Mouse (Mus musculus) liver, embryonic 14.5 days (tissue): Measurements from ENCODE around the gene Chga. TPM values are rescaled to one million over a fixed set of nuclear protein-coding genes. Genes with fewer than 3 reads are reported as not detected.
A peak's percentile ranks its signal among the peaks of the same experiment; 100 is the strongest.

Source experiments
- ATAC-seq: fragments of 200-750 bp; cut with Nextera tagmentation; 2 replicates; pipeline ENCODE4 v1.8.0; 2017; ENCODE audit warnings: moderate number of reproducible peaks, mild to moderate bottlenecking, moderate library complexity; ENCODE audit not compliant: insufficient read depth
- DNase-seq, 3 experiments: peaks; one replicate each; pipeline ENCODE4 v3.0.0-alpha.2; 2012 to 2013; ENCODE audit warnings: low read depth in 3 of 3, low spot score in 3 of 3
- H3K27ac ChIP-seq: fragments of 300-500 bp; sonication (generic); 2 replicates; pipeline ENCODE4 v1.5.1; 2014; ENCODE audit warnings: moderate library complexity, mild to moderate bottlenecking, control low read depth, inconsistent platforms
- H3K27me3 ChIP-seq: fragments of 300-500 bp; sonication (generic); 2 replicates; pipeline ENCODE4 v1.6.1; 2014; ENCODE audit warnings: mild to moderate bottlenecking, low read length, moderate library complexity; ENCODE audit not compliant: control insufficient read depth, insufficient read depth
- H3K36me3 ChIP-seq: fragments of 300-500 bp; sonication (generic); replicated peaks from 2 replicates; pipeline ENCODE4 v1.6.1; 2014; ENCODE audit warnings: low read depth; ENCODE audit not compliant: control insufficient read depth, insufficient read depth
- H3K4me1 ChIP-seq, 2 experiments: fragments of 200-500 bp in 1 of 2; fragments of 300-500 bp in 1 of 2; sonication (generic) in 1 of 2; replicated peaks; 2 replicates each; pipeline ENCODE4 v1.6.1; 2012 to 2014; ENCODE audit warnings: antibody characterized with exemption in 1 of 2, inconsistent platforms in 1 of 2, low read length in 1 of 2; ENCODE audit not compliant: control insufficient read depth in 2 of 2, insufficient read depth in 2 of 2
- H3K4me2 ChIP-seq: fragments of 300-500 bp; sonication (generic); 2 replicates; pipeline ENCODE4 v1.6.1; 2014; ENCODE audit warnings: low read depth, mild to moderate bottlenecking, control low read depth, moderate library complexity
- H3K4me3 ChIP-seq, 2 experiments: fragments of 200-500 bp in 1 of 2; fragments of 300-500 bp in 1 of 2; sonication (generic) in 1 of 2; 2 replicates each; pipeline ENCODE4 v1.5.1; 2012 to 2014; ENCODE audit warnings: low read depth in 2 of 2, low read length in 2 of 2, mild to moderate bottlenecking in 2 of 2, control low read depth in 1 of 2, inconsistent platforms in 1 of 2, moderate library complexity in 1 of 2; ENCODE audit not compliant: insufficient read depth in 1 of 2
- H3K9ac ChIP-seq: fragments of 300-500 bp; sonication (generic); replicated peaks from 2 replicates; pipeline ENCODE4 v1.6.1; 2014; ENCODE audit warnings: mild to moderate bottlenecking, control low read depth, moderate library complexity
- H3K9me3 ChIP-seq: fragments of 300-500 bp; sonication (generic); 2 replicates; pipeline ENCODE4 v1.6.1; 2016; ENCODE audit warnings: low read length, mixed read lengths; ENCODE audit not compliant: control insufficient read depth
- CTCF ChIP-seq: IDR thresholded peaks from 2 replicates; pipeline ENCODE4 v1.5.1; 2016; ENCODE audit warnings: antibody characterized with exemption, low read depth, control low read depth
- EP300 ChIP-seq: IDR thresholded peaks from 2 replicates; pipeline ENCODE4 v1.6.1; 2016; ENCODE audit warnings: antibody characterized with exemption, low read depth
- WGBS: fragments of 180-500 bp; shearing (Covaris S2); extraction: QIAGEN DNeasy Blood & Tissue Kit; methylation state at CpG from one replicate; pipeline ENCODE4 v1.1.7; 2014; ENCODE audit not compliant: insufficient replicate concordance; 5-methylcytosine and 5-hydroxymethylcytosine counted together
- polyA plus RNA-seq, 2 experiments: library from polyadenylated mRNA; depleted of rRNA in 1 of 2; stranded (reverse) in 1 of 2; unstranded in 1 of 2; fragments of >200 nt; fragmentation: Nextera tagmentation in 1 of 2; extraction: Ambion mirVana in 1 of 2; gene quantifications; 2 replicates each; pipeline versions ENCODE4 v1.2.1 to v1.2.3; 2012 to 2014

Gene Chga
- polyA plus RNA-seq, 2 experiments: 1.2 to 1.9 TPM

GRCm38 (mm10) chr12:102570111-102570510 is 15.3 kb downstream of the Chga start:
- H3K4me2 ChIP-seq: no peak overlapping the region
- no peaks in the 10 kb centered on the region for H3K27me3 ChIP-seq
- DNase-seq (no peak), ATAC-seq (no peak)
- 69% methylated on average over 13 of the region's 13 CpGs for whole genome bisulfite sequencing
- H3K36me3 ChIP-seq: no peaks in the 10 kb centered on the region
- H3K4me1 ChIP-seq: peaks cover 7 to 12% of the 10 kb centered on the region in 2 experiments
- H3K4me3 ChIP-seq: no peak overlapping the region
- no peak overlapping the region for H3K9ac ChIP-seq
- no peak for TF ChIP-seq CTCF
- TF ChIP-seq EP300: no peak
- H3K9me3 ChIP-seq: no peaks in the 10 kb centered on the region
- no peak overlapping the region for H3K27ac ChIP-seq

GRCm38 (mm10) chr12:102570734-102571133 is 16.0 kb downstream of the Chga start:
- H3K4me2 ChIP-seq: no peak overlapping the region
- DNase-seq: no peak
- WGBS: 56% methylated on average over 5 of the region's 5 CpGs
- no peak for TF ChIP-seq CTCF
- H3K4me1 ChIP-seq: peaks cover 2 to 7% of the 10 kb centered on the region in 2 experiments
- ATAC-seq: no peak
- no peaks in the 10 kb centered on the region for H3K27me3 ChIP-seq
- no peak overlapping the region for H3K4me3 ChIP-seq
- H3K9ac ChIP-seq: no peak overlapping the region
- H3K9me3 ChIP-seq: no peaks in the 10 kb centered on the region
- H3K27ac ChIP-seq: no peak overlapping the region
- H3K36me3 ChIP-seq: no peaks in the 10 kb centered on the region

- Histone ChIP-seq H3K9me3 (no peaks in the 10 kb centered on the region), H3K4me2 (no peak overlapping the region), H3K4me1 (no peaks in the 10 kb centered on the region), H3K27me3 (no peaks in the 10 kb centered on the region), H3K4me3 (no peak overlapping the region), H3K9ac (no peak overlapping the region), H3K27ac (no peak overlapping the region), H3K36me3 (no peaks in the 10 kb centered on the region)
- TF ChIP-seq EP300 (peak; percentile 58), CTCF (no peak)
- DNase-seq: no peak
- peak; percentile 67 for ATAC-seq
- 57% methylated on average over 9 of the region's 9 CpGs for WGBS
Observed at GRCm38 (mm10) chr12:102571666-102572065, 16.9 kb downstream of the Chga start.

- ATAC-seq: no peak
- no peaks in the 10 kb centered on the region for H3K9me3 ChIP-seq
- WGBS: 70% methylated on average over 7 of the region's 7 CpGs
- no peaks in the 10 kb centered on the region for H3K27me3 ChIP-seq
- no peaks in the 10 kb centered on the region for H3K36me3 ChIP-seq
- no peaks in the 10 kb centered on the region for H3K4me1 ChIP-seq
- no peak overlapping the region for H3K27ac ChIP-seq
- H3K9ac ChIP-seq: no peak overlapping the region
- no peak for TF ChIP-seq CTCF
- no peak for TF ChIP-seq EP300
- H3K4me2 ChIP-seq: no peak overlapping the region
- no peak overlapping the region for H3K4me3 ChIP-seq
- no peak for DNase-seq
Observed at GRCm38 (mm10) chr12:102573036-102573435, 18.3 kb downstream of the Chga start.

GRCm38 (mm10) chr12:102575541-102576329 is 21.0 kb downstream of the Chga start:
- H3K27me3 ChIP-seq: no peaks in the 10 kb centered on the region
- H3K9me3 ChIP-seq: no peaks in the 10 kb centered on the region
- no peaks in the 10 kb centered on the region for H3K36me3 ChIP-seq
- H3K4me2 ChIP-seq: no peak overlapping the region
- no peak overlapping the region for H3K27ac ChIP-seq
- DNase-seq: no peak
- H3K4me1 ChIP-seq: no peaks in the 10 kb centered on the region
- H3K4me3 ChIP-seq: no peak overlapping the region
- 64% methylated on average over 5 of the region's 5 CpGs for WGBS
- no peak for ATAC-seq
- TF ChIP-seq EP300: no peak
- peak; percentile 41 for TF ChIP-seq CTCF
- no peak overlapping the region for H3K9ac ChIP-seq
